Comparison of ENCODE assay signal across 25 mouse cellular contexts in the genomic region with DNA sequence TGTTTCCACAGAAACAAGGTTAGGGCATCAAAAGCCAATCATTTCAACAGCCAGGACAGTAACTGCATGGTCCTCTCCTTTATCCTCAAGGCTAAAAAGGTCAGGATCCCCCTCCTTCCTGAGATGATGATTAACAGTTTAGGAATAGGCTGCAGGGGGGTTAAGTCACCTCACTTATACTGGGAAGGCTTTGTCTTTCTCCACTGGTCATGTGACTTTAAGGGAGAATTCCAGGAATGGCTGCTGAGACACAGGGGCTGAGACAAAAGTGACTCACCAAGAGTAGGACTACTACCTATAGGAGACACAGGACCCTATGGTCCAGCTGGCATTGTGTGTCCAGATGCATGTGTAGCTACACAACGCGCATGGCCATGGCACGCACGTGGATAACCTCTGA. TPM values are rescaled to one million over a fixed set of nuclear protein-coding genes. Genes with fewer than 3 reads are reported as not detected.
DNase-seq lines count a peak whose midpoint lies in the region; ATAC-seq lines count a peak whose summit lies in the region.
"Had no signal": no experiment of that assay in that cellular context is flagged by ENCODE, and none has a peak within 500 bp of the region (broad histone marks: within the 10 kb centered on the region; RNA-seq: fewer than 3 reads in every experiment).

No protein-coding gene starts in this region.

- no peaks in the 10 kb centered on the region for H3K36me3 ChIP-seq in hindbrain, embryonic 10.5 days
- no peaks in the 10 kb centered on the region for H3K36me3 ChIP-seq in hindbrain, embryonic 16.5 days (ENCODE audit: control insufficient read depth, insufficient read depth, low read length)
- H3K36me3 ChIP-seq: embryonic facial prominence, embryonic 12.5 days; forebrain, embryonic 15.5 days; G1E; heart, embryonic 12.5 days; hindbrain, embryonic 12.5 days had no signal

- H3K4me2 ChIP-seq in hindbrain, embryonic 16.5 days (ENCODE audit: low read length) = no peak overlapping the region
- H3K4me2 ChIP-seq: embryonic facial prominence, embryonic 12.5 days; forebrain, embryonic 15.5 days; heart, embryonic 12.5 days; hindbrain, embryonic 12.5 days had no signal

- no peak for DNase-seq in hindbrain, embryonic 10.5 days (ENCODE audit: low spot score)
- peak; percentile 19 for DNase-seq in Muller cell, postnatal 12 days (ENCODE audit: inconsistent ontology term)
- DNase-seq in ZHBTc4 (ENCODE audit: low read depth, low spot score) = peak; percentile 16
- no peak for DNase-seq in left cerebral cortex, adult 11 months (ENCODE audit: low spot score)
- no peak for DNase-seq in urinary bladder, postnatal 4 days (ENCODE audit: low spot score in 2 of 2)
- no peak for DNase-seq in frontal cortex, postnatal 10 days (ENCODE audit: low spot score in 2 of 2)
- DNase-seq: adrenal gland, postnatal 10 days; cerebellum, adult 11-12 months; cerebellum, adult 9-10 months; cerebellum, postnatal 25 days; gastrocnemius, postnatal 10 days; heart, adult 18-20 months had no signal

- H3K4me1 ChIP-seq in hindbrain, embryonic 10.5 days (replicated peaks) = peaks cover 23% of the 10 kb centered on the region
- H3K4me1 ChIP-seq in hindbrain, embryonic 16.5 days (ENCODE audit: control insufficient read depth, insufficient read depth, low read depth, low read length) = no peaks in the 10 kb centered on the region
- H3K4me1 ChIP-seq: embryonic facial prominence, embryonic 12.5 days; forebrain, embryonic 15.5 days; hindbrain, embryonic 12.5 days had no signal

- H3K27me3 ChIP-seq in hindbrain, embryonic 10.5 days (ENCODE audit: insufficient read depth, poor library complexity, severe bottlenecking) = no peaks in the 10 kb centered on the region
- H3K27me3 ChIP-seq in hindbrain, embryonic 16.5 days (replicated peaks; ENCODE audit: control insufficient read depth, insufficient read depth, low read length) = no peaks in the 10 kb centered on the region
- H3K27me3 ChIP-seq: embryonic facial prominence, embryonic 12.5 days; forebrain, embryonic 15.5 days; heart, embryonic 12.5 days; hindbrain, embryonic 12.5 days had no signal

- H3K9ac ChIP-seq in hindbrain, embryonic 16.5 days (ENCODE audit: low read depth, low read length) = no peak overlapping the region
- H3K9ac ChIP-seq: embryonic facial prominence, embryonic 12.5 days; forebrain, embryonic 15.5 days; heart, embryonic 12.5 days; hindbrain, embryonic 12.5 days had no signal

- H3K4me3 ChIP-seq in hindbrain, embryonic 10.5 days = no peak overlapping the region
- H3K4me3 ChIP-seq in hindbrain, embryonic 16.5 days (ENCODE audit: low read length) = no peak overlapping the region
- H3K4me3 ChIP-seq: embryonic facial prominence, embryonic 12.5 days; forebrain, embryonic 15.5 days; heart, embryonic 12.5 days; hindbrain, embryonic 12.5 days had no signal

- 92% methylated on average over 4 of the region's 4 CpGs for WGBS in hindbrain, embryonic 10.5 days
- 96% methylated on average over 4 of the region's 4 CpGs for WGBS in hindbrain, embryonic 16.5 days

- no peaks in the 10 kb centered on the region for H3K9me3 ChIP-seq in hindbrain, embryonic 10.5 days
- H3K9me3 ChIP-seq in hindbrain, embryonic 16.5 days (ENCODE audit: control insufficient read depth, low read length) = no peaks in the 10 kb centered on the region
- H3K9me3 ChIP-seq: embryonic facial prominence, embryonic 12.5 days; forebrain, embryonic 15.5 days; G1E; heart, embryonic 12.5 days; hindbrain, embryonic 12.5 days had no signal

- H3K27ac ChIP-seq in hindbrain, embryonic 10.5 days = 0 out of 2 replicates have a peak overlapping the region, but pooled peaks have one; percentile 8
- H3K27ac ChIP-seq in hindbrain, embryonic 16.5 days (ENCODE audit: low read depth, low read length) = no peak overlapping the region
- H3K27ac ChIP-seq: embryonic facial prominence, embryonic 12.5 days; forebrain, embryonic 15.5 days; hindbrain, embryonic 12.5 days; hindbrain, postnatal 0 days had no signal

- no peak for ATAC-seq in hindbrain, embryonic 16.5 days
- ATAC-seq: forebrain, embryonic 15.5 days; hindbrain, postnatal 0 days had no signal

RNA-seq across cellular contexts. Expression of gene Spg11, which starts 9.4 kb away (rescaled TPM):
- 11.2 and 11.5 TPM in 2 replicates for polyA plus RNA-seq in hindbrain, embryonic 10.5 days (2016; fragmentation: Nextera tagmentation; extraction: Ambion mirVana)
- polyA plus RNA-seq in hindbrain, embryonic 16.5 days (2015; fragmentation: Nextera tagmentation; extraction: Ambion mirVana) = 5.8 and 6.6 TPM in 2 replicates

RNA-seq across cellular contexts. Expression of gene B2m, which starts 19.9 kb away (rescaled TPM):
- polyA plus RNA-seq in hindbrain, embryonic 10.5 days (2016; fragmentation: Nextera tagmentation; extraction: Ambion mirVana) = 117 TPM in 2 replicates
- polyA plus RNA-seq in hindbrain, embryonic 16.5 days (2015; fragmentation: Nextera tagmentation; extraction: Ambion mirVana) = 107 and 120 TPM in 2 replicates

RNA-seq across cellular contexts. Expression of gene Trim69, which starts 32.9 kb away (rescaled TPM):
- 0.09 TPM in 1 of 2 replicates, not detected in the other for polyA plus RNA-seq in hindbrain, embryonic 10.5 days (2016; fragmentation: Nextera tagmentation; extraction: Ambion mirVana)
- 0.09 TPM in 1 of 2 replicates, not detected in the other for polyA plus RNA-seq in hindbrain, embryonic 16.5 days (2015; fragmentation: Nextera tagmentation; extraction: Ambion mirVana)
- polyA plus RNA-seq: brain, embryonic 14.5 days; cortical plate, adult 2 months; embryonic facial prominence, embryonic 12.5 days; forebrain, embryonic 11.5 days; forebrain, embryonic 15.5 days; G1E; heart, embryonic 12.5 days; heart, embryonic 16.5 days; hindbrain, embryonic 12.5 days; hindbrain, postnatal 0 days; intestine, embryonic 14.5 days had no signal

RNA-seq across cellular contexts. Expression of gene Patl2, which starts 58.4 kb away (rescaled TPM):
- polyA plus RNA-seq in hindbrain, embryonic 10.5 days (2016; fragmentation: Nextera tagmentation; extraction: Ambion mirVana) = not detected in 2 replicates
- 0.06 and 0.08 TPM in 2 replicates for polyA plus RNA-seq in hindbrain, embryonic 16.5 days (2015; fragmentation: Nextera tagmentation; extraction: Ambion mirVana)
- polyA plus RNA-seq: brain, embryonic 14.5 days; embryonic facial prominence, embryonic 12.5 days; forebrain, embryonic 11.5 days; forebrain, embryonic 15.5 days; heart, embryonic 12.5 days; hindbrain, embryonic 12.5 days; intestine, embryonic 14.5 days had no signal

RNA-seq across cellular contexts. Expression of gene Terb2, which starts 58.4 kb away (rescaled TPM):
- not detected in 2 replicates for polyA plus RNA-seq in hindbrain, embryonic 10.5 days (2016; fragmentation: Nextera tagmentation; extraction: Ambion mirVana)
- not detected in 2 replicates for polyA plus RNA-seq in hindbrain, embryonic 16.5 days (2015; fragmentation: Nextera tagmentation; extraction: Ambion mirVana)
- polyA plus RNA-seq: brain, embryonic 14.5 days; CD4-positive, CD25-positive, alpha-beta regulatory T cell, adult 4 months; cortical plate, adult 2 months; embryonic facial prominence, embryonic 12.5 days; forebrain, embryonic 11.5 days; forebrain, embryonic 15.5 days; G1E; heart, embryonic 12.5 days; heart, embryonic 16.5 days; hindbrain, embryonic 12.5 days; hindbrain, postnatal 0 days; intestine, embryonic 14.5 days had no signal

Comparison
In these comparisons a context has a peak if more than half of its experiments do, and no peak if none do; other contexts are left out.
1. DNase-seq: peak in Muller cell, postnatal 12 days (single experiment) and ZHBTc4 (single experiment); none in hindbrain, embryonic 10.5 days (single experiment), left cerebral cortex, adult 11 months (single experiment), urinary bladder, postnatal 4 days (0 of 2) and frontal cortex, postnatal 10 days (0 of 2).